Mouse (Mus musculus) ZHBTc4 (cell line): ENCODE measurements around the gene Hmga2.

Experiments
- DNase-seq: peaks from one replicate; pipeline ENCODE4 v3.0.0-alpha.2; 2011; ENCODE audit warnings: low read depth, low spot score

The Hmga2 gene

GRCm38 (mm10) chr10:120473218-120473617 is 3.1 kb downstream of the Hmga2 start:
- DNase-seq, result no peak

GRCm38 (mm10) chr10:120472606-120473005 is 3.7 kb downstream of the Hmga2 start:
- no peak for DNase-seq

GRCm38 (mm10) chr10:120465121-120465520 is 11.1 kb downstream of the Hmga2 start:
- DNase-seq, result no peak

- peak; percentile 73 for DNase-seq
Observed at GRCm38 (mm10) chr10:120461769-120462168, 14.5 kb downstream of the Hmga2 start.

- DNase-seq, result no peak
Observed at GRCm38 (mm10) chr10:120461301-120461700, 15.0 kb downstream of the Hmga2 start.

- no peak for DNase-seq
Observed at GRCm38 (mm10) chr10:120458866-120459265, 17.4 kb downstream of the Hmga2 start.

- DNase-seq, result peak; percentile 21
Observed at GRCm38 (mm10) chr10:120449661-120450284, 26.5 kb downstream of the Hmga2 start.

- DNase-seq, result no peak
Observed at GRCm38 (mm10) chr10:120446799-120447198, 29.5 kb downstream of the Hmga2 start.

- no peak for DNase-seq
Observed at GRCm38 (mm10) chr10:120446206-120446605, 30.1 kb downstream of the Hmga2 start.

- no peak for DNase-seq
Observed at GRCm38 (mm10) chr10:120444463-120445070, 31.7 kb downstream of the Hmga2 start.

- DNase-seq, result no peak
Observed at GRCm38 (mm10) chr10:120443757-120444311, 32.4 kb downstream of the Hmga2 start.

GRCm38 (mm10) chr10:120441254-120441653 is 35.0 kb downstream of the Hmga2 start:
- DNase-seq, result no peak

- DNase-seq, result no peak
Observed at GRCm38 (mm10) chr10:120434433-120434832, 41.8 kb downstream of the Hmga2 start.

GRCm38 (mm10) chr10:120433463-120433815 is 42.8 kb downstream of the Hmga2 start:
- no peak for DNase-seq

GRCm38 (mm10) chr10:120432731-120433462 is 43.4 kb downstream of the Hmga2 start:
- peak; percentile 54 for DNase-seq

GRCm38 (mm10) chr10:120432081-120432480 is 44.2 kb downstream of the Hmga2 start:
- DNase-seq, result peak; percentile 76

- no peak for DNase-seq
Observed at GRCm38 (mm10) chr10:120431435-120431834, 44.8 kb downstream of the Hmga2 start.

GRCm38 (mm10) chr10:120430422-120430821 is 45.8 kb downstream of the Hmga2 start:
- no peak for DNase-seq

GRCm38 (mm10) chr10:120429758-120430259 is 46.5 kb downstream of the Hmga2 start:
- no peak for DNase-seq

GRCm38 (mm10) chr10:120429199-120429551 is 47.1 kb downstream of the Hmga2 start:
- no peak for DNase-seq

GRCm38 (mm10) chr10:120428430-120429198 is 47.7 kb downstream of the Hmga2 start:
- DNase-seq, result peak; percentile 77
